In the genomic region with DNA sequence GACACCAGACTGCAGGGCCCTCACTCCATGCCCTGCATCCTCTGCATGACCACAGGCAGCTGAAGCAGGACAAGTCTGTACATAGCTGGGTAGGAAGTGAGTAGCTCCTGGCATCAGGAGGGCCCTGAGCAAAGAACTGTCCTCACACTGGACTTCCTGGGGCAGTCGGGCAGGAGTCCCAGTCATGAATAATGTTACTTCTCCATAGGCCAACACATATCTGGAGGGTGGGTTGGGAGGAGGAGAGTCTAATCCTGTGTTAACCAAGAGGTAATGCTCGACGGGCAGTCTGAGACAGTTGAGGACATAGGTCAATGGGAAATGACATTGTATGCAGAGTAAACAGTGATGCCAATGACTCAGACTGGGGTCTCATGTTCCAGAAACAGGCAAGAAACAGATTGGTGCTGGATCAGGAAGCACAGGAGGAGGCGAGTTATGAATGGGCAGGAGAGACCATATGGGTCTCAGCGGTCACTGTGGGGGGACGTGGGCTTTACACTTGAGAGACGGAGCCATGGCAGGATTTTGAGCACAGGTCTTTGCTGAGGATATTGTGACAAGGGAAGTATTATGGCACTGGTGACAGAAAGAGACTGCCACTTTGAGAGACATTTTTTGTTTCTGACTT, we compare ENCODE assay signal across 22 mouse cellular contexts. TPM values are rescaled to one million over a fixed set of nuclear protein-coding genes. Genes with fewer than 3 reads are reported as not detected.
DNase-seq lines count a peak whose midpoint lies in the region; ATAC-seq and TF ChIP-seq lines count a peak whose summit lies in the region.
"Had no signal": no experiment of that assay in that cellular context is flagged by ENCODE, and none has a peak within 500 bp of the region (broad histone marks: within the 10 kb centered on the region; RNA-seq: fewer than 3 reads in every experiment).

No protein-coding gene starts in this region.

- no peaks in the 10 kb centered on the region for H3K4me1 ChIP-seq in liver, postnatal 0 days (ENCODE audit: insufficient read depth)
- H3K4me1 ChIP-seq in forebrain, postnatal 0 days (ENCODE audit: insufficient read depth): no peaks in the 10 kb centered on the region
- no peaks in the 10 kb centered on the region for H3K4me1 ChIP-seq in forebrain, embryonic 13.5 days
- H3K4me1 ChIP-seq: forebrain, embryonic 15.5 days had no signal

- H3K4me2 ChIP-seq in liver, postnatal 0 days (ENCODE audit: low read depth, low read length): no peak overlapping the region
- no peak overlapping the region for H3K4me2 ChIP-seq in forebrain, postnatal 0 days (ENCODE audit: low read depth)
- H3K4me2 ChIP-seq in forebrain, embryonic 13.5 days: no peak overlapping the region
- H3K4me2 ChIP-seq: embryonic facial prominence, embryonic 15.5 days; forebrain, embryonic 15.5 days; heart, embryonic 13.5 days; hindbrain, embryonic 12.5 days had no signal

- H3K27me3 ChIP-seq in liver, postnatal 0 days (ENCODE audit: insufficient read depth, low read length): no peaks in the 10 kb centered on the region
- H3K27me3 ChIP-seq in forebrain, postnatal 0 days (ENCODE audit: insufficient read depth, low read length): no peaks in the 10 kb centered on the region
- H3K27me3 ChIP-seq in forebrain, embryonic 13.5 days: no peaks in the 10 kb centered on the region
- H3K27me3 ChIP-seq: embryonic facial prominence, embryonic 15.5 days; forebrain, embryonic 15.5 days; heart, embryonic 13.5 days; hindbrain, embryonic 12.5 days had no signal

- no peak overlapping the region for H3K9ac ChIP-seq in liver, postnatal 0 days (replicated peaks)
- no peak overlapping the region for H3K9ac ChIP-seq in forebrain, postnatal 0 days
- no peak overlapping the region for H3K9ac ChIP-seq in forebrain, embryonic 13.5 days
- H3K9ac ChIP-seq: embryonic facial prominence, embryonic 15.5 days; forebrain, embryonic 15.5 days; heart, embryonic 13.5 days; hindbrain, embryonic 12.5 days had no signal

- ATAC-seq in liver, postnatal 0 days: 0 out of 2 replicates have a peak, but pooled peaks have one; percentile 15
- ATAC-seq in forebrain, postnatal 0 days: no peak
- ATAC-seq in forebrain, embryonic 13.5 days: no peak
- ATAC-seq: forebrain, embryonic 15.5 days; hindbrain, embryonic 16.5 days; inflammation-experienced regulatory T-cells, adult 6 months; intestine, postnatal 0 days had no signal

- TF ChIP-seq CTCF in liver, postnatal 0 days (IDR thresholded peaks at IDR 0.05; ENCODE audit: low read depth): no peak
- no peak for TF ChIP-seq CTCF in forebrain, postnatal 0 days (IDR thresholded peaks at IDR 0.05; ENCODE audit: low read depth)

- DNase-seq in cerebellum, adult 11-12 months: peak; percentile 12
- DNase-seq in cerebellum, postnatal 4 days (ENCODE audit: low spot score in 2 of 2): no peak
- DNase-seq in liver, postnatal 0 days: no peak
- DNase-seq in liver (no peak), 416B (ENCODE audit: low read depth) (peak; percentile 18)
- peak; percentile 36 to 55 for DNase-seq in cerebellum, postnatal 25 days
- DNase-seq in forebrain, postnatal 0 days: no peak
- DNase-seq: adrenal gland, adult 8-10 months; embryo, embryonic 11 days; gastrocnemius, postnatal 25 days; heart, postnatal 4 days; kidney, adult 8-10 months had no signal

- TF ChIP-seq EP300 in liver, postnatal 0 days (IDR thresholded peaks at IDR 0.05; ENCODE audit: low read depth): no peak

- no peak overlapping the region for H3K27ac ChIP-seq in liver, postnatal 0 days (ENCODE audit: low read depth)
- H3K27ac ChIP-seq in forebrain, postnatal 0 days (ENCODE audit: low read depth, low read length): no peak overlapping the region
- H3K27ac ChIP-seq in forebrain, embryonic 13.5 days: no peak overlapping the region
- H3K27ac ChIP-seq: embryonic facial prominence, embryonic 15.5 days; forebrain, embryonic 10.5 days; forebrain, embryonic 15.5 days; heart, embryonic 13.5 days; hindbrain, embryonic 12.5 days had no signal

- H3K36me3 ChIP-seq in liver, postnatal 0 days (replicated peaks; ENCODE audit: insufficient read depth, low read length): peaks cover 48% of the 10 kb centered on the region
- H3K36me3 ChIP-seq in forebrain, postnatal 0 days (ENCODE audit: insufficient read depth): peaks cover 38% of the 10 kb centered on the region
- peaks cover 70% of the 10 kb centered on the region for H3K36me3 ChIP-seq in forebrain, embryonic 13.5 days (ENCODE audit: poor library complexity, severe bottlenecking)
- H3K36me3 ChIP-seq: embryonic facial prominence, embryonic 15.5 days had no signal

- WGBS in liver, postnatal 0 days (ENCODE audit: insufficient replicate concordance): 83% methylated on average over 7 of the region's 7 CpGs
- WGBS in forebrain, postnatal 0 days: 92% methylated on average over 7 of the region's 7 CpGs
- 85% methylated on average over 7 of the region's 7 CpGs for WGBS in forebrain, embryonic 13.5 days

- no peak overlapping the region for H3K4me3 ChIP-seq in liver, postnatal 0 days (ENCODE audit: low read depth, low read length)
- no peak overlapping the region for H3K4me3 ChIP-seq in forebrain, postnatal 0 days (ENCODE audit: low read depth, low read length)
- no peak overlapping the region for H3K4me3 ChIP-seq in forebrain, embryonic 13.5 days
- H3K4me3 ChIP-seq: embryonic facial prominence, embryonic 15.5 days; erythroblast, embryonic 14.5 days; forebrain, embryonic 10.5 days; forebrain, embryonic 15.5 days; heart, embryonic 13.5 days; hindbrain, embryonic 12.5 days had no signal

- H3K9me3 ChIP-seq in liver, postnatal 0 days (ENCODE audit: low read length): no peaks in the 10 kb centered on the region
- H3K9me3 ChIP-seq in forebrain, postnatal 0 days (ENCODE audit: low read length): no peaks in the 10 kb centered on the region
- H3K9me3 ChIP-seq in forebrain, embryonic 13.5 days (replicated peaks): no peaks in the 10 kb centered on the region
- H3K9me3 ChIP-seq: embryonic facial prominence, embryonic 15.5 days; forebrain, embryonic 10.5 days; forebrain, embryonic 15.5 days; heart, embryonic 13.5 days; hindbrain, embryonic 12.5 days had no signal

RNA-seq across cellular contexts. Expression of a gene that starts 28.2 kb away (rescaled TPM):
- 4.0 and 4.2 TPM in 2 replicates for polyA plus RNA-seq in liver, postnatal 0 days (2015; fragmentation: Nextera tagmentation; extraction: Ambion mirVana)
- total RNA-seq in forebrain, postnatal 0 days (2014; rRNA removed): 73.2 and 103 TPM in 2 replicates
- 14.9 and 21.8 TPM in 2 replicates for polyA plus RNA-seq in forebrain, postnatal 0 days (2015; fragmentation: Nextera tagmentation; extraction: Ambion mirVana)
- polyA plus RNA-seq in forebrain, embryonic 13.5 days (2015; fragmentation: Nextera tagmentation; extraction: Ambion mirVana): 10.0 and 12.4 TPM in 2 replicates

Comparison
In these comparisons a context has a peak if more than half of its experiments do, and no peak if none do; other contexts are left out.
1. DNase-seq: peak in cerebellum, adult 11-12 months (single experiment), 416B (single experiment) and cerebellum, postnatal 25 days (2 of 2); none in cerebellum, postnatal 4 days (0 of 2), liver, postnatal 0 days (single experiment), liver (single experiment) and forebrain, postnatal 0 days (single experiment).